In the genomic region with DNA sequence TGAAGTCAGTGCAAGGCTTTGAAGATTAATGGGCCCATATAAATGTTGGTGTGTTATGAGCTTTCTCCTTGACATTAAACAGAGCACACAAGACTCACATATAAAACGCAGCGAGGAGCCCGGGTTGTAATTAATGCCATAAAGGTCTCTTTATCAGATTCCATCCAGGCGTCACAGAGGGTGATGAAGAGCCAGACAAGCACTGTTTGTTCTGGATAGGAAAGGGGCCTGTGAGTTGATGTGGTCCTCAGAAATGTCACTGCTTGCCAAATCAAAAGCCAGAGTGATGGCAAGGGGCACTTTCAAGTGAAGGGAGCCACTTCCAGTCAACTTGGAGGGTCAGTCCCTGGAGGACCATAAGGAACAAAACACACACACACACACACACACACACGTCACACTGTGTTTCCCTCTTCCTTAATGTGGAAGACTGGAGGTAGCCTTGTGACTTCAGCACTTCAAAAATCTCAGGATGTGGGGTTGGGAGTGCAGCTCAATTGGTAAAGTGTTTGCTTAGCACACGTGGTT, we compare ENCODE assay signal across 13 mouse cellular contexts.
A peak's percentile ranks its signal among the peaks of the same experiment; 100 is the strongest.
DNase-seq lines count a peak whose midpoint lies in the region; ATAC-seq and TF ChIP-seq lines count a peak whose summit lies in the region.
"Had no signal": no experiment of that assay in that cellular context is flagged by ENCODE, and none has a peak within 500 bp of the region (broad histone marks: within the 10 kb centered on the region; RNA-seq: fewer than 3 reads in every experiment).

No protein-coding gene starts in this region.

- H3K4me1 ChIP-seq in heart, adult 2 months (ENCODE audit: control insufficient read depth, insufficient read depth, low read length) = peaks cover 21% of the 10 kb centered on the region
- peaks cover 34% of the 10 kb centered on the region for H3K4me1 ChIP-seq in neural tube, embryonic 13.5 days (replicated peaks)
- H3K4me1 ChIP-seq in lung, embryonic 16.5 days (replicated peaks; ENCODE audit: control insufficient read depth, insufficient read depth, low read length) = peaks cover 40% of the 10 kb centered on the region
- H3K4me1 ChIP-seq in midbrain, embryonic 16.5 days (ENCODE audit: control insufficient read depth, insufficient read depth, low read length) = no peaks in the 10 kb centered on the region
- peaks cover 20% of the 10 kb centered on the region for H3K4me1 ChIP-seq in forebrain, embryonic 13.5 days

- DNase-seq in heart, adult 2 months = no peak
- no peak for DNase-seq in heart, adult 9 months (ENCODE audit: low spot score in 2 of 2)
- no peak for DNase-seq in neural tube, embryonic 10.5 days (ENCODE audit: extremely low spot score, low spot score)
- DNase-seq in frontal cortex, postnatal 36 days (ENCODE audit: low spot score in 2 of 2) = no peak
- DNase-seq: cerebellum, postnatal 25 days; kidney, postnatal 10 days had no signal

- H3K27ac ChIP-seq in heart, adult 2 months = peak overlapping the region; percentile 29; the same call in 1 of the 2 replicates
- H3K27ac ChIP-seq in neural tube, embryonic 13.5 days (replicated peaks) = peak overlapping the region; percentile 73
- H3K27ac ChIP-seq in lung, embryonic 16.5 days (ENCODE audit: low read length) = peak overlapping the region; percentile 91
- H3K27ac ChIP-seq in midbrain, embryonic 16.5 days (ENCODE audit: low read length) = no peak overlapping the region
- no peak overlapping the region for H3K27ac ChIP-seq in forebrain, embryonic 13.5 days
- H3K27ac ChIP-seq: macrophage had no signal

- no peak for TF ChIP-seq CTCF in heart, adult 2 months (IDR thresholded peaks at IDR 0.05)

- H3K27me3 ChIP-seq in heart, adult 2 months (ENCODE audit: control insufficient read depth, insufficient read depth, low read length) = no peaks in the 10 kb centered on the region
- no peaks in the 10 kb centered on the region for H3K27me3 ChIP-seq in neural tube, embryonic 13.5 days
- H3K27me3 ChIP-seq in lung, embryonic 16.5 days (ENCODE audit: control insufficient read depth, insufficient read depth, low read depth, low read length) = no peaks in the 10 kb centered on the region
- H3K27me3 ChIP-seq in midbrain, embryonic 16.5 days (ENCODE audit: control insufficient read depth, insufficient read depth, low read depth, low read length) = no peaks in the 10 kb centered on the region
- no peaks in the 10 kb centered on the region for H3K27me3 ChIP-seq in forebrain, embryonic 13.5 days
- H3K27me3 ChIP-seq: Patski had no signal

- no peak overlapping the region for H3K4me3 ChIP-seq in heart, adult 2 months
- H3K4me3 ChIP-seq in neural tube, embryonic 13.5 days = no peak overlapping the region
- no peak overlapping the region for H3K4me3 ChIP-seq in lung, embryonic 16.5 days (ENCODE audit: low read length)
- no peak overlapping the region for H3K4me3 ChIP-seq in midbrain, embryonic 16.5 days (ENCODE audit: low read depth, low read length)
- H3K4me3 ChIP-seq in forebrain, embryonic 13.5 days = no peak overlapping the region
- H3K4me3 ChIP-seq: myocyte had no signal

- no peak overlapping the region for H3K4me2 ChIP-seq in neural tube, embryonic 13.5 days
- H3K4me2 ChIP-seq in lung, embryonic 16.5 days (ENCODE audit: low read depth, low read length) = no peak overlapping the region
- no peak overlapping the region for H3K4me2 ChIP-seq in midbrain, embryonic 16.5 days (ENCODE audit: low read length)
- no peak overlapping the region for H3K4me2 ChIP-seq in forebrain, embryonic 13.5 days

- H3K9me3 ChIP-seq in neural tube, embryonic 13.5 days = no peaks in the 10 kb centered on the region
- H3K9me3 ChIP-seq in lung, embryonic 16.5 days (ENCODE audit: control insufficient read depth, low read length) = no peaks in the 10 kb centered on the region
- H3K9me3 ChIP-seq in midbrain, embryonic 16.5 days (replicated peaks; ENCODE audit: control insufficient read depth, low read length, poor library complexity, severe bottlenecking) = no peaks in the 10 kb centered on the region
- 0 out of 2 replicates have a peak, but pooled peaks cover 3% of the 10 kb centered on the region for H3K9me3 ChIP-seq in forebrain, embryonic 13.5 days (replicated peaks)

- no peak for TF ChIP-seq POLR2A in heart, adult 2 months (IDR thresholded peaks at IDR 0.05; ENCODE audit: insufficient read depth, low read depth, low read length)

- intact Hi-C loops in heart, adult 2 months (cut with DNase I) = no loop called here

- WGBS in heart, adult 2 months = 59% methylated on average over 6 of the region's 6 CpGs
- WGBS in neural tube, embryonic 13.5 days = 33% methylated on average over 6 of the region's 6 CpGs
- WGBS in lung, embryonic 16.5 days = 31% methylated on average over 6 of the region's 6 CpGs
- 65% methylated on average over 6 of the region's 6 CpGs for WGBS in midbrain, embryonic 16.5 days
- 40% methylated on average over 6 of the region's 6 CpGs for WGBS in forebrain, embryonic 13.5 days

- H3K79me2 ChIP-seq in heart, adult 2 months (replicated peaks; ENCODE audit: control insufficient read depth, insufficient read depth, low read length) = no peaks in the 10 kb centered on the region

- ATAC-seq in neural tube, embryonic 13.5 days (ENCODE audit: low read depth) = no peak
- peak; percentile 68 for ATAC-seq in lung, embryonic 16.5 days (ENCODE audit: low read depth)
- no peak for ATAC-seq in midbrain, embryonic 16.5 days
- no peak for ATAC-seq in forebrain, embryonic 13.5 days
- ATAC-seq: Patski had no signal

- no peaks in the 10 kb centered on the region for H3K36me3 ChIP-seq in heart, adult 2 months (ENCODE audit: control insufficient read depth, insufficient read depth, low read length)
- no peaks in the 10 kb centered on the region for H3K36me3 ChIP-seq in neural tube, embryonic 13.5 days
- no peaks in the 10 kb centered on the region for H3K36me3 ChIP-seq in lung, embryonic 16.5 days (ENCODE audit: control insufficient read depth, insufficient read depth, low read length)
- H3K36me3 ChIP-seq in midbrain, embryonic 16.5 days (ENCODE audit: control insufficient read depth, insufficient read depth, low read length) = no peaks in the 10 kb centered on the region
- no peaks in the 10 kb centered on the region for H3K36me3 ChIP-seq in forebrain, embryonic 13.5 days (ENCODE audit: poor library complexity, severe bottlenecking)

- no peak for TF ChIP-seq EP300 in heart, adult 2 months (IDR thresholded peaks at IDR 0.05; ENCODE audit: insufficient read depth, low read depth, low read length)

- H3K9ac ChIP-seq in heart, adult 2 months (ENCODE audit: low read depth, low read length) = no peak overlapping the region
- H3K9ac ChIP-seq in neural tube, embryonic 13.5 days = no peak overlapping the region
- no peak overlapping the region for H3K9ac ChIP-seq in lung, embryonic 16.5 days (ENCODE audit: low read length)
- H3K9ac ChIP-seq in midbrain, embryonic 16.5 days (ENCODE audit: low read depth, low read length) = no peak overlapping the region
- H3K9ac ChIP-seq in forebrain, embryonic 13.5 days = no peak overlapping the region

Comparison
In these comparisons a context has a peak if more than half of its experiments do, and no peak if none do; other contexts are left out.
1. H3K27ac ChIP-seq: peak in heart, adult 2 months (single experiment), neural tube, embryonic 13.5 days (single experiment) and lung, embryonic 16.5 days (single experiment); none in midbrain, embryonic 16.5 days (single experiment) and forebrain, embryonic 13.5 days (single experiment).